Mouse (Mus musculus) hematopoietic multipotent progenitor cell, adult 10-12 weeks (in vitro differentiated cells): ENCODE data around the gene Chst13. TPM values are rescaled to one million over a fixed set of nuclear protein-coding genes. Genes with fewer than 3 reads are reported as not detected.

Source experiments
- polyA plus RNA-seq: library from polyadenylated mRNA; stranded (reverse); fragments of >175 nt; gene quantifications from 2 replicates; pipeline ENCODE4 v1.2.3, GENCODE M21; 2012; ENCODE audit warnings: low replicate concordance

Chst13 gene
- 0.52 and 1.9 TPM in 2 replicates for polyA plus RNA-seq

GRCm38 (mm10) chr6:90324991-90325390 lies at the start of gene Chst13:
TSS of gene Chst13 (minus strand) at chr6:90325185.

GRCm38 (mm10) chr6:90368976-90369724 lies 44.2 kb upstream of the Chst13 start, which contains the start of gene Zxdc:
TSS of gene Zxdc (plus strand) at chr6:90369492.

GRCm38 (mm10) chr6:90332561-90333425 lies 7.8 kb upstream of the Chst13 start, which contains the start of gene Uroc1:
TSS of gene Uroc1 (plus strand) at chr6:90333284.

GRCm38 (mm10) chr6:90300919-90301318 lies 24.1 kb downstream of the Chst13 start, which contains the start of gene BC048671:
TSS of gene BC048671 (plus strand) at chr6:90301219.

Other genes with a start within 250 kb of the Chst13 start
- not detected in 2 replicates for gene Vmn1r49, start 246.7 kb downstream of the Chst13 start, polyA plus RNA-seq
- not detected in 2 replicates for gene Vmn1r50, start 223.8 kb downstream of the Chst13 start, polyA plus RNA-seq
- not detected in 2 replicates for gene Vmn1r51, start 202.6 kb downstream of the Chst13 start, polyA plus RNA-seq
- not detected in 2 replicates for gene Vmn1r52, start 150.4 kb downstream of the Chst13 start, polyA plus RNA-seq
- gene V1ra8, start 122.4 kb downstream of the Chst13 start, polyA plus RNA-seq = not detected in 2 replicates
- not detected in 2 replicates for gene Vmn1r53, start 100.7 kb downstream of the Chst13 start, polyA plus RNA-seq
- gene Vmn1r54, start 78.9 kb downstream of the Chst13 start, polyA plus RNA-seq = not detected in 2 replicates
- gene BC048671, start 24.0 kb downstream of the Chst13 start, polyA plus RNA-seq = not detected in 2 replicates
- gene Uroc1, start 8.1 kb upstream of the Chst13 start, polyA plus RNA-seq = not detected in 2 replicates
- gene Zxdc, start 44.3 kb upstream of the Chst13 start, polyA plus RNA-seq = 26.9 and 48.6 TPM in 2 replicates
- not detected in 2 replicates for gene Cfap100, start 103.6 kb upstream of the Chst13 start, polyA plus RNA-seq
- gene Klf15, start 137.4 kb upstream of the Chst13 start, polyA plus RNA-seq = 1.8 and 2.2 TPM in 2 replicates
- gene Aldh1l1, start 161.2 kb upstream of the Chst13 start, polyA plus RNA-seq = 1.0 and 1.7 TPM in 2 replicates